Mouse (Mus musculus): ENCODE measurements around the gene Tgif2.
"Not testable (repeated sequence)": the region's sequence is repeated elsewhere in the genome, so short reads cannot be mapped to it uniquely, and the experiment has no call there.

Tgif2 gene

DNA sequence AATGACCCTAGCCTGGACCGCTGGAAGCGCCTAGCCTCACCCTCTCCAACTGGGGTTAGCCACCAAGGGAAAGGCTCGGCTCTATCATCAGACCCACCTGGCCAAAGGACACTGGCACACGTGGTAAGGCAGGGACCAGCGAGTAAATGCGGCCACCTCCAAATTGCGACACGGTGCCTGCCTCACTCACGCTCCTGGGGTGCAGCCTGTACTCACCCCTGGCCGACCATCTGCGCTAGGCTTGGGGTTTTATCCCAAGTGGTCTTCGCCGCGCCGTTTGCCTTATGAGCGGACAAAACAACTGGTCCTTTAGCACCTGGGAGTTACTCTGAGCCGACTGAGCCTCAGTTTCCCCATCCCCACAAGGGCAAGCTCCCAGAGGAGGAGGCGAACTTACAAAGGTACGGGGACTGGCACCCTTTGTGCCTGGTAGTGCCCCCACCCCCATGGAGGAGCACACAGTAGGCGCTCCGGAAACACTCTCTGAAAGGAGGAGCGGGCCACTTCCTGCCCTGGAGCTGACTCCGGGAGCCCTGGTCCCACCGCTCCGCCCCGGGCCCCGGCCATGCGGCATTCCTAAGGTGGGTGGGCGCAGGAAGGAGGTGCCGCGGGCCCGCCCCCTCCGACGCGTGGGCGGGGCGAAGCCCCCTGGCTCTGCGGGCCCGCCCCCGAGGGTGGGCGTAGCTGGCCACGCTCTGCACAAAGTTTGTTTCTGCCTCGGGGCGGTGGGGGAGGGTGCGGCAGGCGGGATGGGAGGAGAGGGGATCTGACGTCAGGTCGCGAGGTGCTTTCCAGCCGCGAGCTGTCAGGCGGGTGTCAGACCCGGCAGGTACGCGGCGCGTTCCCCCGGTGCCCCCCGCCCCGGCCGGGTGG, at the start of gene Tgif2:
Gene Tgif2 (plus strand): TSS at position 689 of the 873 bp plus-strand sequence.
- peak; percentile 92 for DNase-seq (ENCODE audit: low spot score)

DNA sequence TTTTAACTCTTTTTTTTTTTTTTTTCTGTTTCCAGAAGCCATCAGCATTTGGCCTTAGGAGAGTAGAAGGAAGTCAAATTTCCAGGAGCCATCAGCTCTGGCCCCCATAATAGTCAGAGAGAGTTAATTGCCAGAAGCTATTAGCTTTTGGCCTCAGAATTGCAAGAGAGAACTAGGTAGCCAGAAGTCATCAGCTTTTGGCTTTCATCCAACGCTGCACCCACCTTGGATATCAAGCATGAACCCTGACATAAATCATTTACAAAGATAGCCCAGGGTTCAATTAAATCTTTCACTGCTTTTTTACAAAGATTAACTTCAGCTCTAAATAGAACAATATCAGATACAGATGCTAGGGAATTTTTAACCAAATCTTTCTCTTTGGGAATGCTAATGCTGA, 41.3 kb upstream of the Tgif2 start:
- DNase-seq (ENCODE audit: low spot score): no peak

DNA sequence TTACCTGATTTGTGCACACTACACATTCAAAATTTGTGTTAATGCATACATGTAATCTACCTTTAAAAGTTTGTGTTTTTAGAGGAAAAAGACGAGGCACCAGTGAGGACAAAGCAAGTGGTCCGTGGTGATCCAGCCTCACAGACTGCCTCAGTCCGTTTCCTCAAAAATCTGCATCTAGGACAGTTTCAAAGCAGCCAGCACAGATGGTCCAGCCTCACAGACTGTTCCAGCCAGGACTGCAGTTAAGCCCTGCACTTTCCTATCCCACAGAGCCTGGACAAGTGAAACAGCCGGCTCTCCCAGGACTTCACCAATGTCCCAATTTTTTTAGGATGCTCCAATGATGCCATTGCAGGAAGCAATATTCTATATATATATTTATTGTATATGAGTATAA, 38.8 kb upstream of the Tgif2 start:
- DNase-seq (ENCODE audit: low spot score): no peak

DNA sequence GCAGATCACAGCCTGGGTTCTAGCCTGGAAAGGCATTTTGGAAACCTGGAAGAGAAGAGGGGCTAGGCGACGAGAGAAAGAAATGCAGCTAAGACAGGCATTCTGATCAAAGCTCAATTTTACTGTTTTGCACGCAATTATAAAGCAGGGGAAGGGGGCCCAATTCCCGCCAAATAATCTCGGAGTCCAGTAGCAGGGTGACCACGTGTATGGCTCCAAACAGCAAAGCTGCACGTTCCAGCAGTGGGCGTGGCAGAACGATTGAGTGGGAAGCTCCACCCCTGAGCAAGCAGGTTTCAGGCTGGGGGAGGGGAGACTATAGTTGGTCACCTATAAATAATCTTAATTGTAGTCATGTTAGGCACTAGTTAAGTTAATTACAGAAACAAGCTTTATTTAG, 37.7 kb upstream of the Tgif2 start:
- DNase-seq (ENCODE audit: low spot score): not testable (repeated sequence)

DNA sequence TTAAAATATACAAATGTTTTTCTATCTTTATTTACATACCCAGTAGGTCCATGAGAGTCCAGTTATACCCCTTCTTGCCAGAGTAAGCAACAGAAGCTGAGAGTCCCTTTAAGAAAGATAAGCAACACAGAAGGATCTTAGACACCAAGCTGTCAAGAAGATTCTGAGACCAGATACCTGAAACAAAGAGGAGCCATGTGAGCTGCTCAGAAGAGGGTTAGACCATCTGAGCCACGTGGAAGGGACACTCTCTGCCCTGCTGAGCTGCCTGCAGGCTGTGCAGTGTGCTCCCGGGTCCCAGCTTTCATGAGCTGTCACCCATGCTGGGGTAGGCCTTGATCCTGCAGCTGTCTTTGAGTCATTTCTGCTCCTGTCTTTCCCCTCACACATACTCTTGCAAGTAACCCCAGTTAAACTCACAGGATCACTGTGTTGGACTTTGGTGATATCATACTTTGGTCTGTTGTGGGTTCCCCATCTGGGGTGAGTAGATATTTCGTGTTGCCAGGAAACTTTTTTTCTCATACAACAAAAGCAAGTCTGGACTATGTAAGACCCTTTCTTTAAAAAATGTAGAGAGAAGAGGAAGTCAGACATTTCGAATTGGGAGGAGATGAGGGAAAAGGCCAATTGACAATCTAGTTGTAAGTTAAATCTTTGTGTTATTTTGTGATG, 36.0 kb upstream of the Tgif2 start:
- DNase-seq (ENCODE audit: low spot score): no peak

DNA sequence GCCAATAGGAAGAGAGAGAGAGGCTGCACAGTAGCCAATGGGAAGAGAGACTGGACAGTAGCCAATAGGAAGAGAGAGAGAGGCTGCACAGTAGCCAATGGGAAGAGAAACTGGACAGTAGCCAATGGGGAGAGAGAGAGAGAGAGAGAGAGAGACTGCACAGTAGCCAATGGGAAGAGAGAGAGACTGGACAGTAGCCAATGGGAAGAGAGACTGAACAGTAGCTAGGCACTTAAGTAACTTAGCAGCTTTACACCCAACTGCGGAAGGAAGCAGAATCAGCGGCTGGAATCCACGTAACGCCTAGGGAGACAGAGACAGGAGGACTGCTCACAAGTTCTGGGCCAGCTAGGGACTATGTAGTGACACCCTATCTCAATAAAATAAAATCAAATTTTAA, 35.2 kb upstream of the Tgif2 start:
- DNase-seq (ENCODE audit: low spot score): no peak

DNA sequence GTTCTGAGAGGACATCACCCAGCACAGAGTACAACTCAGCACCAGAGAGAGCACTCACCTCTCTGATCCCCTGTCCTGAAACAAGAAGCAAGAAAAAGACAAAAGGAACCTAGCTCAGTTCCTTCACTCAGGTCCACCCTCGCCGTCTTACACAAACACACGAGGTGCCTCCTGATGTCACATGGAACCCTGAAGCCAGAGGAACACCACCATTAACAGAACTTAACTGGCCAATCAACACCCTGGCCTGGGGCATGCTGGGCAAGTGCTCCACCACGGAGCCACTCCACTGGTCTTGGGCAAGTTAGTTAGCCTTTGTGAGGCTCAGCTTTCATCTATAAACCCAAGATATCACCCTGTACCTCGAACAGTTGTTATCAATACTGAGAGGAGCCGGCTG, 32.9 kb upstream of the Tgif2 start:
- no peak for DNase-seq (ENCODE audit: low spot score)

DNA sequence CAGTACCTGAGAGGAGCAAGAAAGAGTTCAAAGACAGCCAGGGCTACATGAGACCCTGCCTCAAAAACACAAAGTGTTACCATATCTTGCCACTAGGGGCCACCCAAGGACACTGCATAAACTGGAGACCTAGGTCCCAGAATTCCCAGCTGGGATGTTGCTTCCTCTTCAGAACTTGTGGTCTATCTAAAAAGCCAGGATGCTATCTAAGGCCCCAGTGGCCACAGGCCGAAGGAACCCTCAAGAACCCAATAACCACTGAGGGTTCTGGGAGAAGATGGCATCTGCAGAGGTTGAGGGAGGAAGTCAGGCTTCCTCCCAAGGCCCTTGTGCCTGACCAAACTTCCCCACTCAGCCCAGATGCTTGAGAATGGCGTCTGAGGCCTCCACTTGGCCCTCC, 30.2 kb upstream of the Tgif2 start:
- DNase-seq (ENCODE audit: low spot score): peak; percentile 88

DNA sequence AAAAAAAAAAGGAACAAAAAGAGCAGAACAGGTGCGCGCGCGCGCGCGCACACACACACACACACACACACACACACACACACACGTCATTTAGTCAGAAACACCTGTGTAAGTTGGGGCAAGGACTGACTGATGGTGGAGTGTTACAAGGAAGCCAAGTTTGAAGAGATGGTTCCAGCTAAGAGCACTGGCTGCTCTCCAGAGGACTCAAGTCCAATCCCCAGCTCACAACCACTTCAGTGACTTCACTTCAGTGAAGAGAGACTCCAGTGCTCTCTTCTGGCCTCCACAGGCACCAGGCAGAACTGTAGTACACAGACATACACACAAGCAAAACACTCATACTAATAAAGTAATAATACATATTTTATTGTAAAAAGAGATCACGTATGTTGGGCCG, 29.1 kb upstream of the Tgif2 start:
- no peak for DNase-seq (ENCODE audit: low spot score)

DNA sequence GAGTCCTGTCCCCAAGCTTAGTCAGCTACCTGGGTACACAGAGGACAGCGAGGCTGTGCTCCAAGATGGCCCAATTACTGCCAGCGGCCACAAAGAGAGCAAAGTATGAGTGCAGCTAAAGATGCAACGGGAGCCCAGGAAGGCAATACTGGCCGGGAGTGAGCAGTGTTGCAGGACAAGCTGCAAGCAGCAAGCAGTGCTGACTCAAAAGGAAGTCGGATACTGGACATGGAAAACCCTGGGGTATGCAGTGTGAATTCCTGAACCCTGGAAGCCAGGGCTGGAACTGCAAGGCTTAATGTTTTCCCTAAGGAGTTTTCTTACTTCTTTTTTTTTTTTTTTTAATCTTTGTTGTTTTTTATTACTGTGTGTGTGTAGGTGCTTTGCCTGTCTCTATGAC, 28.3 kb upstream of the Tgif2 start:
- DNase-seq (ENCODE audit: low spot score): no peak

DNA sequence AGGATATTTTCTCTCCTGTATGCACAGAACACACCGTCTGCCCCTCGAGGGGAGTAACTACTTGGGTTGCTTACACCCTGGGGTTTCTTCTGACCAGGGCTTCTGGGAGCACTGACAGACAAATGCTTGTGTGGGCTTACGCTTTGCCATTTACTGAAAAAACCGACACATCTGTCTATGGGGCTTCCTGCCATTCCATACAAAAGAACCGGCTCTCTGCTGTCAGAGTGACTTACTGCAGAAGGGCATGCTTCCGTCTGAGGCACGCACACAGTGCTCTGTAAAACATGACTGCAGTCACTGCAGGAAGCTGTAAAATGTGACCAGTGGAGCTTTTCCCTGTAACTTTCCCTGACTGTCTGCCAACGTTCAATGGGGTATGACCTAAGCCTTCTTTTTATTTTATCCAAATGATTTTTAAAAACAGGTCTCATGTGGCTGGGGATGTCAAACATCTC, 25.4 kb upstream of the Tgif2 start:
- peak; percentile 63 for DNase-seq (ENCODE audit: low spot score)

DNA sequence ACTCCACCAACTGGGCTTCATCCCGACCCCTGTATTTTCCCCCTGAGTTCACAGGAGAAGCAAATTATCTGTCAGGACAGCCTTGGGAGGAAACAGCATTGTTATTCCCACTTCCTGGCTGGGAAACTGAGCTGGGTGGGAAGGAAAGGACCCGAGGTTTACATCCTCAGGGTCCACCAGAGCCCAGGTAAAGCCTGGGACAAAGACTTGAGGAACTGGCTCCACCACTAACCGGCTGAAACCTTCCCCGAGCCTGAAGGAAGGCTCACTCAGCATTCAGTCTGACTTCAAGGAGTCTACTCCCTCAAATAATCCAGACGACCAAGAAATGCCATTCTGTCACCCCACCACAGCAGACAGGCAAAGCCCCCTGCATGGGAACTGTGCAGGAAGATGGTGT, 24.9 kb upstream of the Tgif2 start:
- peak; percentile 10 for DNase-seq (ENCODE audit: low spot score)

DNA sequence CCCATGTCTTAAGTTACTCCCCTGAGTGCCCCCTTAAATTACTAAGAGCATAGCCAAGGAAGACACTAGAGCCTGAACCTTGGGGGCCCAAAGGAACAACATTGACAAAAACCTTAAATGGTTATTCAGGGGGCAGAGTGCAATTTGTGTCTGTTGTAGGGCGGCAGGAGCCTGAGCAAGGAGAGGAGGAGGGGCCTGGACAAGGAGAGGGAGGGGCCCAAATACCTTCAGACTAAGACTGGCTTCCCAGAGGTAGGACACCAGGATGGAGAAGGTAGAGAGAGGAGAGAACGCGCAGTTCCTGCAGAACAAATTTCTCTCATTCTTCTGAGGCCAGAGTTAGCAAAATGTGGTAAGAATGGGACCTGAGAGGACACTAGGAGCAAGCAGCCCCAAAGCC, 24.4 kb upstream of the Tgif2 start:
- no peak for DNase-seq (ENCODE audit: low spot score)

DNA sequence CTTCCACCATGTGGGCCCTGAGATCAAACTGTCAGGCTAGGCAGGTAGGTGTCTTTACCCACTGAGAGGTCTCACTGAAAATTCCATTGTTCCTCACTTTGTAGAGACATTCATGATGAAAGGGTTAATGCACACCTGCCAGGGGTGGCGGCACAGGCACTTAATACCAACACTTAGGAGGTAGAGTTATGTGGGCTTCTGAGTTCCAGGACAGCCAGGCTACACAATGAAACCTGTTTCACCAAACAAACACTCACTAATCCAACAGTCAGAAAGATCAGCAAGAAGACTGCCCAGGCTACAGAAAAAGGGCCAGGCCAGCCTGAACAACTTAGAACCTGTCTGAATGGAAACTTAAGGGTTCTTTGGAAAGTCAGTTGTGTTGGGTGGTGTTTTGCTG, 23.7 kb upstream of the Tgif2 start:
- no peak for DNase-seq (ENCODE audit: low spot score)

DNA sequence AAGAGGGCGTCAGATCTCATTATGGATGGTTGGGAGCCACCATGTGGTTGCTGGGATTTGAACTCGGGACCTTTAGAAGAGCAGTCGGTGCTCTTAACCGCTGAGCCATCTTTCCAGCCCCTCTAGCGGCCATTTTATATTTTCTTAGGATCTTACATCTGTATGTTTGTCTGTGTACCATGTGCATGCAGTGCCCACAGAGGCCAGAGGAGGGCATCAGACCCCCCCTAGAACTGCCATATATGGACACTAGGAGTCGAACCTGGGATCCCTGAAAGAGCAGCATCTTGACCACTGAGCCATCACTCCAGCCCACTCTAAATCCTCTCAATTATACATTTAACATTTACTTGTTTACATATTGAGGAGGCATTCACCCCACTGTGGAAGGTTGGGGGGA, 14.7 kb upstream of the Tgif2 start:
- not testable (repeated sequence) for DNase-seq (ENCODE audit: low spot score)

DNA sequence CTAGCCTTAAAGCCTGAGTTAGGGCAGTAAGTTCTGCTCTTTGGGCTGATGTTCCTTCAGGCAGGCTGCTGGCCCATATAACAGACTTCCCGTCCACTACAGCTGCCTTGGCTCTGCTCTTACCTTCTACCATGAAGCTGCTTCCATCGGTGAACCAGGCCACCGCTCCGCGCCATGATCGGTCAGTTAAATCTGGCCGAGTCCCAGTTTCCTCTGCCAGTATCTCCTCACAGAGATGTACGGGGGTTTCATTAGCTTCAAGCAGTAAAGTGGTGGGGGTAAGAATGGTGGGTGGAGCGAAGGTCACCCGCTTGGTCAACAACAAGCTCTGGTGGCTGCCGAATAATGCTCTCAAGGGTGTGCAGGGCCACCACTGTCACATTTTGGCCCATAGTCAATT, 5.5 kb upstream of the Tgif2 start:
- DNase-seq (ENCODE audit: low spot score): no peak

DNA sequence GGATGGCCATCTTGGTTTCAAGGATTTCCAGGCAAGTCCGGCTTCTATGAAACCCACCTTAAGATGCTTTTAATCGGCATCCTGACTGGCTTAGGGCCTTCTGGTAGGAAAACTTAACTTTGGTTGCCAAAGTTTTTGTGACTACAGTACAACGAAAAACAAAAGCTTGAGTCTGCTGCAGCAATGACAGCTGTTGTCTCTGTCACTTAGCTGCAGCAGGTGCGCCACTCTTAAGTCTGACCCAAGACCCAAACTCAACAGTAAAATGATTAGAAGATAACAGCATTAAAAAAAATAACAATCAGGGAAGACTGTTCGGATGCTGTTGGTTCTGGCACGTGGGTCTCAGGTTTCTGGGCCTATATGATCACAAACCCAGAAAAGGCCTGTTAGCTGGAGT, 968 bp upstream of the Tgif2 start:
- no peak for DNase-seq (ENCODE audit: low spot score)

DNA sequence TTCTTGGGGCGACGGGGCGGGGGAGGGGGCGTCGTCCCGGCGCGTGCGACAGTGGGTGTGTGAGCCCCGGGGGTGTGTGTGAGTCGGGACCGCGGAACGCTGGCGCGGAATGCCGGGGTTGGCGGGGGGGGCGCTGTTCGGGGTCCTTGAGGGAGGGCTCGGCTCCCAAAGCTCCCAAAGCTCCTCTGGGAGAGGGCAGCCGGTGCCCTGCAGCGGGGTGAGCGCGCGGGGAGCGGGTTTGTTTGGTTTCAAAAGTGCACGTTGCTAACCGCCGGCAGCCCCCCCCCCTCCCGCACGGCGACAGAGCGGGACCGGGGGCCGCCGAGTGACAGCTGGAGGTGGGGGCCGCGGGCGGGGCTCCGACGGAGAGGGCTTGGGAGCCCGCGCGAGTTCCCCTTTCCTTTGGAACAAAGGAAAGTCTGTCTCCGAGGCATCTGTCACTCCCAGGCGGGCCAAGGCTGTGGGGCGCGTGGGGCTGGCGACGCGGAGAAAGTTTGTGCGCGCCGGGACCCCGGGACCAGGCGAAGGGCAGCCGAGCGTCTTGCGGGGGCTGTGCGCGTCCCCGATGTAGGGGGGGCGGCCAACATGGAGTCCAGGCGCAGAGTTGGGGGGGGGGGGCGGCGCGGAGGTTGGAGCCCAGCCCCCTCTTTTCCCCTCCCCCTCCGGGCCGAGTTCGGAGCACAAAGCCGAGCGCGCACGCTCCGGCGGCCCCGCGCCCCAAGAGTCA, 657 bp downstream of the Tgif2 start:
- peak; percentile 67 for DNase-seq (ENCODE audit: low spot score)

DNA sequence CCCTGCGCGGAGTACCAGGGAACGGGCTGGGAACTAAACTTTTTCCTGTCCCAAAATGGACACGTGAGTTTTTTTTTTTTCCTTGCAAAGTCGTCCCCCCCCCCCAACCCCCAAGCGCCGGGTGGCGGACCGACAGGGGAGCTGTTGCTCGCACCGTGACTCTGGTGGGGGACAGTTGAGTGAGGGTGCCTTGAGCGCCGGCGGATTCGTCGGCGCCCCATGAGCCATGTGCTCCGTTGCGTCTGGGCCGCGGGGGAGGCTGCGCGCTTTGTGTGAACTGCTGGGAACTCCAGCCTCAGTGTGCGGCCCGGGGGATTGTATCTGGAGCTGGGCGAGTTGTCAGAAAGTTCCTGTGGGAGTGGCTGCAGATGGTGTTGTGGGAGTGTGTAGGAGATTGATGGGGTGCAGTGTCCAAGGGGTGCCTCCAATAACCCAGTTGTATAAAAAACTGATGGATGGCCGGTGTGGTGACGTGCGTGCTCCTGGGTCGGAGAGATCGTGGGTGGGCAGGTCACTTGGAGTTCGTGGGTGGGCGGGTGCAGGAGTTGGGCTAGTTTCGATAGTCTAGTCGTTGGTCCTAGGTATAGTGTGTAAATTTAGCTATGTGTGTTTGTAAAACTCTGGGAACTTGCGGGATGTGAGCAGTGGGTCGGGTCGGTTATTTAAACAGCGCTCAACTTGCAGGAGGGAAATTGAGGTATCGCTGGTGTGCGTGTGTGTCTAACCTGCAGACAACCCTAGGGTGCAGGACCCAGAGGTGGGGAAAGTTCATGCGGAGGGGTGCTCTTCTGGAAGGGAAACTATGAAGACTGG, 1.4 kb downstream of the Tgif2 start:
- peak; percentile 78 for DNase-seq (ENCODE audit: low spot score)

DNA sequence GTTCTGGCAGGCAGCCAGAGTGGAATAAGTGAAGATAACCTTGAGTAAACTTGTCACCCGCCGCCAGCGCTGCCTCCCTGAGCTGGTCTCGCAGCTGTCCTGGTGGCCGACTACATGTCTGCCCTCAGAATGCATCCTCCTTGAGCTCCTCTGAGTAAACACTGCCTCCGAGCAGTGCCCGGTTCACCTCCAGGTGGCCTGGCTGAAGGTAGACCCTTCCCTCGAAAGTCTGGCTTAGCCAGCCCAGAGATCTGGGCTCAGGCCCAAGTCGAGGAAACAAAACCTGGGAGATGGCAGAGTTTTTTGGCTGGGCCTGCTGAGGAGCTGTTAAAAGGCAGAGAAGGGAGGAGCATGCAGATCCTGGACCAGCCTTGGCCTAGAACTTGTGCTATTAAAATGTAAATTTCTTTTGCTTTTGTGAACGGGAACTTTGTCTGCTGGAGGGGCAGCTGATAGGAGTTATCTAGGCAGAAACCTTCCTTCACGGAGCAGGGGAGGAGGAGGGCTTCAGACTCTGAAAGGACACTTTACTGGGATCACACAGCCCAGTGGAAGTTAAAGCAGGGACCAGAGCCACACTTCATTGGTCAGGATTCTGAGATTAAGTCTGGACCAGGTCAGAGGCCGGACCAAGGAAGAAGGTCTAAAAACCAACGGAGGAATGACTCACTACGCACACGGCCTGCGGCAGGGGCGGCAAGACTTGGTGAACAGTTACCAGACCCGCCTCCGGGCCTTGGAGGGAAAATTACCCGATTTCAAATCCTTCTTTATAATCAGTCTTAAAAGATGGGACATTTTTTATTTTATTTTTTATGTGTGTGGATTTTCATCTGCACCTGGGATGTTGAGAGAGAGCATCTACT, 2.3 kb downstream of the Tgif2 start:
- peak; percentile 62 for DNase-seq (ENCODE audit: low spot score)

DNA sequence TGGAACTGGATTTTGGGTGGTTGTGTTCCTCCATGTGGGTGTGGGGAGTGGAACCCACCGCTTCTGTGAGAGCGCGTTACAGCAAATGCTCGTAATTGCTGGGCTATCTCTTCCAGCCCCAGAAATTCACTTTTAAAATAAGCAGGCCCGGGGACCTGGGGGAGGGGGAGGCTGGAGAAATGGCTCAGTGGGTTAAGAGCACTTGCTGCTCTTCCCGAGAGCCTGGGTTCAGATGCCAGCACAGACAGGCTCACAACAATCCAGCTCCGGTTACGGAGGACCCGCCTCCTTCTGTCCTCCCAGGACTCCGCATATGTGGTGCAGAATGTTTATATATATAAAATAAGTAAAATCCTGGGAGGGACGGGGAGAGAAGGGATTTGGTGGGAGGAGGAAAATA, 2.9 kb downstream of the Tgif2 start:
- DNase-seq (ENCODE audit: low spot score): peak; percentile 58

Measured in embryo, embryonic 10 days (tissue).